Mouse (Mus musculus) embryonic fibroblast, embryonic 13.5 days (primary cell): ENCODE results near the gene Clvs2. TPM values are rescaled to one million over a fixed set of nuclear protein-coding genes. Genes with fewer than 3 reads are reported as not detected.

Experiments
- H3K27ac ChIP-seq: 2 replicates; pipeline ENCODE4 v1.5.1; 2012; ENCODE audit warnings: low read length, control low read depth, inconsistent platforms; ENCODE audit not compliant: insufficient read depth
- H3K4me1 ChIP-seq: 2 replicates; pipeline ENCODE4 v1.6.1; 2011; ENCODE audit warnings: low read length; ENCODE audit not compliant: control insufficient read depth, insufficient read depth
- H3K4me3 ChIP-seq: 2 replicates; pipeline ENCODE4 v1.5.1; 2011; ENCODE audit warnings: mild to moderate bottlenecking, control low read depth, low read length; ENCODE audit not compliant: insufficient read depth
- CTCF ChIP-seq: IDR thresholded peaks from 2 replicates; pipeline ENCODE4 v1.5.1; 2011; ENCODE audit warnings: mild to moderate bottlenecking, control low read depth, low read length, moderate library complexity, borderline replicate concordance; ENCODE audit not compliant: insufficient read depth
- POLR2A ChIP-seq: IDR thresholded peaks from 2 replicates; pipeline ENCODE4 v1.6.1; 2011; ENCODE audit warnings: low read depth, mild to moderate bottlenecking, control low read depth, low read length, moderate library complexity
- polyA plus RNA-seq: library from polyadenylated mRNA; stranded (reverse); fragments of >200 nt; gene quantifications from 2 replicates; pipeline ENCODE4 v1.2.4, GENCODE M21; 2011; ENCODE audit warnings: low read depth; ENCODE audit not compliant: missing spikeins, insufficient read length

Clvs2 gene
- polyA plus RNA-seq, 1 experiment, result not detected

GRCm38 (mm10) chr10:33540331-33540730 lies 84.2 kb downstream of the Clvs2 start:
- no peak overlapping the region for H3K27ac ChIP-seq

More at GRCm38 (mm10) chr10:33540331-33540730, 84.2 kb downstream of the Clvs2 start:
- Histone ChIP-seq H3K4me3 (no peak overlapping the region), H3K4me1 (no peaks in the 10 kb centered on the region)
- TF ChIP-seq POLR2A, result no peak
- TF ChIP-seq CTCF, result no peak

Other genes with a start within 250 kb of the Clvs2 start
- not detected in 2 replicates for gene Sult3a2, start 161.9 kb upstream of the Clvs2 start, polyA plus RNA-seq
- gene Sult3a1, start 233.0 kb upstream of the Clvs2 start, polyA plus RNA-seq, result not detected in 2 replicates